Mouse (Mus musculus): ENCODE measurements at regions not wholly inside any gene's neighbourhood (a gene's known extent, or its start where the extent isn't known, plus 50 kb on each side); places are given as distances from the start of the nearest gene placed in this dataset.
"Not testable (repeated sequence)": the region's sequence is repeated elsewhere in the genome, so short reads cannot be mapped to it uniquely, and the experiment has no call there.

GRCm38 (mm10) chr14:53331153-53331552 is 835.6 kb upstream of the Olfr1507 start:
- ATAC-seq (ENCODE audit: low FRiP score, low read depth), result not testable (repeated sequence)

GRCm38 (mm10) chr14:53324367-53324766 is 828.8 kb upstream of the Olfr1507 start:
- H3K4me3 ChIP-seq (replicated peaks; ENCODE audit: low read length); H3K4me2 ChIP-seq (replicated peaks; ENCODE audit: low read depth, low read length, severe bottlenecking); H3K4me1 ChIP-seq (ENCODE audit: control insufficient read depth, insufficient read depth, low read length); ATAC-seq (ENCODE audit: low FRiP score, low read depth); H3K9ac ChIP-seq (ENCODE audit: low read depth, low read length, severe bottlenecking); H3K27me3 ChIP-seq (ENCODE audit: control insufficient read depth, insufficient read depth, low read length); H3K36me3 ChIP-seq (ENCODE audit: control insufficient read depth, insufficient read depth, low read length); H3K9me3 ChIP-seq (ENCODE audit: control insufficient read depth, low read length); H3K27ac ChIP-seq (replicated peaks; ENCODE audit: low read depth, low read length); DNase-seq (ENCODE audit: low spot score): not testable (repeated sequence)
- no CpG with 5 or more reads among the region's 7 CpGs for WGBS

More at GRCm38 (mm10) chr14:53331153-53331552, 835.6 kb upstream of the Olfr1507 start:
- H3K4me3 ChIP-seq (replicated peaks; ENCODE audit: low read length); H3K27me3 ChIP-seq (ENCODE audit: control insufficient read depth, insufficient read depth, low read length); H3K36me3 ChIP-seq (ENCODE audit: control insufficient read depth, insufficient read depth, low read length); DNase-seq (ENCODE audit: low spot score); H3K4me2 ChIP-seq (replicated peaks; ENCODE audit: low read depth, low read length, severe bottlenecking); H3K9me3 ChIP-seq (ENCODE audit: control insufficient read depth, low read length); H3K9ac ChIP-seq (ENCODE audit: low read depth, low read length, severe bottlenecking); H3K27ac ChIP-seq (replicated peaks; ENCODE audit: low read depth, low read length); H3K4me1 ChIP-seq (ENCODE audit: control insufficient read depth, insufficient read depth, low read length): not testable (repeated sequence)

- H3K4me3 ChIP-seq (replicated peaks; ENCODE audit: low read length); H3K36me3 ChIP-seq (ENCODE audit: control insufficient read depth, insufficient read depth, low read length); ATAC-seq (ENCODE audit: low FRiP score, low read depth); H3K4me1 ChIP-seq (ENCODE audit: control insufficient read depth, insufficient read depth, low read length); H3K4me2 ChIP-seq (replicated peaks; ENCODE audit: low read depth, low read length, severe bottlenecking); H3K27me3 ChIP-seq (ENCODE audit: control insufficient read depth, insufficient read depth, low read length); DNase-seq (ENCODE audit: low spot score); H3K27ac ChIP-seq (replicated peaks; ENCODE audit: low read depth, low read length); H3K9me3 ChIP-seq (ENCODE audit: control insufficient read depth, low read length); H3K9ac ChIP-seq (ENCODE audit: low read depth, low read length, severe bottlenecking): not testable (repeated sequence)
- no CpG with 5 or more reads among the region's 9 CpGs for WGBS
Observed at GRCm38 (mm10) chr14:53318512-53319309, 823.2 kb upstream of the Olfr1507 start.

GRCm38 (mm10) chr14:53312490-53312889 is 816.9 kb upstream of the Olfr1507 start:
- not testable (repeated sequence) for H3K36me3 ChIP-seq (ENCODE audit: control insufficient read depth, insufficient read depth, low read length); H3K4me2 ChIP-seq (replicated peaks; ENCODE audit: low read depth, low read length, severe bottlenecking); H3K27me3 ChIP-seq (ENCODE audit: control insufficient read depth, insufficient read depth, low read length); H3K27ac ChIP-seq (replicated peaks; ENCODE audit: low read depth, low read length); ATAC-seq (ENCODE audit: low FRiP score, low read depth); H3K4me1 ChIP-seq (ENCODE audit: control insufficient read depth, insufficient read depth, low read length); DNase-seq (ENCODE audit: low spot score); H3K9ac ChIP-seq (ENCODE audit: low read depth, low read length, severe bottlenecking); H3K9me3 ChIP-seq (ENCODE audit: control insufficient read depth, low read length); H3K4me3 ChIP-seq (replicated peaks; ENCODE audit: low read length)
- WGBS, result 25% methylated on average over 1 of the region's 1 CpGs

- not testable (repeated sequence) for H3K4me2 ChIP-seq (replicated peaks; ENCODE audit: low read depth, low read length, severe bottlenecking); H3K36me3 ChIP-seq (ENCODE audit: control insufficient read depth, insufficient read depth, low read length); ATAC-seq (ENCODE audit: low FRiP score, low read depth); H3K9me3 ChIP-seq (ENCODE audit: control insufficient read depth, low read length); H3K4me3 ChIP-seq (replicated peaks; ENCODE audit: low read length); H3K9ac ChIP-seq (ENCODE audit: low read depth, low read length, severe bottlenecking); DNase-seq (ENCODE audit: low spot score); H3K4me1 ChIP-seq (ENCODE audit: control insufficient read depth, insufficient read depth, low read length); H3K27ac ChIP-seq (replicated peaks; ENCODE audit: low read depth, low read length); H3K27me3 ChIP-seq (ENCODE audit: control insufficient read depth, insufficient read depth, low read length)
- no CpG with 5 or more reads among the region's 3 CpGs for WGBS
Observed at GRCm38 (mm10) chr14:53303179-53303578, 807.6 kb upstream of the Olfr1507 start.

GRCm38 (mm10) chr14:53302491-53302829 is 806.9 kb upstream of the Olfr1507 start:
- WGBS, result no CpG with 5 or more reads among the region's 3 CpGs
- not testable (repeated sequence) for H3K9ac ChIP-seq (ENCODE audit: low read depth, low read length, severe bottlenecking); H3K36me3 ChIP-seq (ENCODE audit: control insufficient read depth, insufficient read depth, low read length); H3K4me3 ChIP-seq (replicated peaks; ENCODE audit: low read length); DNase-seq (ENCODE audit: low spot score); H3K27me3 ChIP-seq (ENCODE audit: control insufficient read depth, insufficient read depth, low read length); H3K27ac ChIP-seq (replicated peaks; ENCODE audit: low read depth, low read length); H3K4me1 ChIP-seq (ENCODE audit: control insufficient read depth, insufficient read depth, low read length); H3K9me3 ChIP-seq (ENCODE audit: control insufficient read depth, low read length); H3K4me2 ChIP-seq (replicated peaks; ENCODE audit: low read depth, low read length, severe bottlenecking); ATAC-seq (ENCODE audit: low FRiP score, low read depth)

GRCm38 (mm10) chr14:53301722-53302490 is 806.4 kb upstream of the Olfr1507 start:
- not testable (repeated sequence) for ATAC-seq (ENCODE audit: low FRiP score, low read depth); DNase-seq (ENCODE audit: low spot score); H3K4me1 ChIP-seq (ENCODE audit: control insufficient read depth, insufficient read depth, low read length); H3K4me3 ChIP-seq (replicated peaks; ENCODE audit: low read length); H3K4me2 ChIP-seq (replicated peaks; ENCODE audit: low read depth, low read length, severe bottlenecking); H3K27ac ChIP-seq (replicated peaks; ENCODE audit: low read depth, low read length); H3K27me3 ChIP-seq (ENCODE audit: control insufficient read depth, insufficient read depth, low read length); H3K9me3 ChIP-seq (ENCODE audit: control insufficient read depth, low read length); H3K9ac ChIP-seq (ENCODE audit: low read depth, low read length, severe bottlenecking); H3K36me3 ChIP-seq (ENCODE audit: control insufficient read depth, insufficient read depth, low read length)
- no CpG with 5 or more reads among the region's 11 CpGs for WGBS

- not testable (repeated sequence) for H3K9me3 ChIP-seq (ENCODE audit: control insufficient read depth, low read length); H3K9ac ChIP-seq (ENCODE audit: low read depth, low read length, severe bottlenecking); H3K4me1 ChIP-seq (ENCODE audit: control insufficient read depth, insufficient read depth, low read length); H3K4me2 ChIP-seq (replicated peaks; ENCODE audit: low read depth, low read length, severe bottlenecking); H3K27ac ChIP-seq (replicated peaks; ENCODE audit: low read depth, low read length); H3K27me3 ChIP-seq (ENCODE audit: control insufficient read depth, insufficient read depth, low read length); ATAC-seq (ENCODE audit: low FRiP score, low read depth); DNase-seq (ENCODE audit: low spot score); H3K36me3 ChIP-seq (ENCODE audit: control insufficient read depth, insufficient read depth, low read length); H3K4me3 ChIP-seq (replicated peaks; ENCODE audit: low read length)
- WGBS, result 66% methylated on average over 1 of the region's 1 CpGs
Observed at GRCm38 (mm10) chr14:53301110-53301509, 805.6 kb upstream of the Olfr1507 start.
